Mouse (Mus musculus): ENCODE measurements around the gene Rps27.
"Not testable (repeated sequence)": the region's sequence is repeated elsewhere in the genome, so short reads cannot be mapped to it uniquely, and the experiment has no call there.

Gene Rps27

GRCm38 (mm10) chr3:90213377-90213866, at the start of gene Rps27, which contains the start of gene Rab13:
Gene Rps27 (minus strand): TSS chr3:90213651.
Gene Rab13 (plus strand): TSS chr3:90213695.
- DNase-seq (ENCODE audit: low read depth, low spot score), result peak; percentile 96

- DNase-seq (ENCODE audit: low read depth, low spot score), result no peak
Observed at GRCm38 (mm10) chr3:90258521-90258920, 45.1 kb upstream of the Rps27 start.

GRCm38 (mm10) chr3:90256731-90257530, 43.5 kb upstream of the Rps27 start:
- no peak for DNase-seq (ENCODE audit: low read depth, low spot score)

- no peak for DNase-seq (ENCODE audit: low read depth, low spot score)
Observed at GRCm38 (mm10) chr3:90255784-90256353, 42.4 kb upstream of the Rps27 start.

- DNase-seq (ENCODE audit: low read depth, low spot score), result no peak
Observed at GRCm38 (mm10) chr3:90255194-90255565, 41.7 kb upstream of the Rps27 start.

GRCm38 (mm10) chr3:90254419-90255193, 41.2 kb upstream of the Rps27 start:
- peak; percentile 40 for DNase-seq (ENCODE audit: low read depth, low spot score)

GRCm38 (mm10) chr3:90253653-90254418, 40.4 kb upstream of the Rps27 start, which contains the start of gene Crtc2:
Gene Crtc2 (plus strand): TSS chr3:90254163.
- peak; percentile 94 for DNase-seq (ENCODE audit: low read depth, low spot score)

GRCm38 (mm10) chr3:90253174-90253573, 39.7 kb upstream of the Rps27 start:
- DNase-seq (ENCODE audit: low read depth, low spot score), result not testable (repeated sequence)

GRCm38 (mm10) chr3:90252659-90253058, 39.2 kb upstream of the Rps27 start:
- DNase-seq (ENCODE audit: low read depth, low spot score), result not testable (repeated sequence)

- DNase-seq (ENCODE audit: low read depth, low spot score), result not testable (repeated sequence)
Observed at GRCm38 (mm10) chr3:90251731-90252226, 38.3 kb upstream of the Rps27 start.

- no peak for DNase-seq (ENCODE audit: low read depth, low spot score)
Observed at GRCm38 (mm10) chr3:90250791-90251190, 37.3 kb upstream of the Rps27 start.

GRCm38 (mm10) chr3:90248746-90249100, 35.3 kb upstream of the Rps27 start:
- DNase-seq (ENCODE audit: low read depth, low spot score), result peak; percentile 37

GRCm38 (mm10) chr3:90247960-90248745, 34.7 kb upstream of the Rps27 start, which contains the start of gene Slc39a1:
Gene Slc39a1 (plus strand): TSS chr3:90248172.
- peak; percentile 95 for DNase-seq (ENCODE audit: low read depth, low spot score)

GRCm38 (mm10) chr3:90247630-90247959, 34.1 kb upstream of the Rps27 start:
- DNase-seq (ENCODE audit: low read depth, low spot score), result no peak

- DNase-seq (ENCODE audit: low read depth, low spot score), result peak; percentile 48
Observed at GRCm38 (mm10) chr3:90245406-90245805, 32.0 kb upstream of the Rps27 start.

- DNase-seq (ENCODE audit: low read depth, low spot score), result no peak
Observed at GRCm38 (mm10) chr3:90242984-90243775, 29.7 kb upstream of the Rps27 start, which contains the start of gene Creb3l4. Gene Creb3l4 (minus strand): TSS chr3:90243512.

- no peak for DNase-seq (ENCODE audit: low read depth, low spot score)
Observed at GRCm38 (mm10) chr3:90241669-90242358, 28.4 kb upstream of the Rps27 start.

- no peak for DNase-seq (ENCODE audit: low read depth, low spot score)
Observed at GRCm38 (mm10) chr3:90241251-90241650, 27.8 kb upstream of the Rps27 start.

Data from CD4-positive, CD25-positive, alpha-beta regulatory T cell, adult 2 months (primary cell).